17 mouse cellular contexts compared by ENCODE assay signal in the genomic region with DNA sequence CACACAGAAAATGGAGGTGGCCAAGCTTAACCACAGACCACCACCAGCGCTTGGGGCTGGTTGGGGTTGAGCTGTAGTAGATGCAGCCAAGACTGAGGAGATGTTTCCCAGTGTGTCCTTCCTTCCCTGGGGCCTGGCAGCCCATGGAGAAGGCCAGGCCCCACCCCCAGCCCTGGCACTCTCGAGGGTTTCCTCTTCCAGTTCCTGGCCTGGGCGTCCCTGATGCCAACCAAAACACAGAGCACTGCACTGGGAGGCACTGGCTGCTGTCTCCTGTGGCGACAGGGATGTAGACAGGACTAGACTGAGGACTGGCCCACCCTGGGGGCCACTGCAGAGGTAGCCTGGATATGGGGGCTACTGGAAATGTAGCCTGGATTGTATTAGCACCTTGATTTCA. TPM values are rescaled to one million over a fixed set of nuclear protein-coding genes. Genes with fewer than 3 reads are reported as not detected.
DNase-seq lines count a peak whose midpoint lies in the region; ATAC-seq lines count a peak whose summit lies in the region.
"Had no signal": no experiment of that assay in that cellular context is flagged by ENCODE, and none has a peak within 500 bp of the region (broad histone marks: within the 10 kb centered on the region; RNA-seq: fewer than 3 reads in every experiment).

No protein-coding gene starts in this region.

- peak; percentile 67 for ATAC-seq in heart, embryonic 14.5 days (ENCODE audit: insufficient number of reproducible peaks, insufficient read depth, low FRiP score, low read depth)
- ATAC-seq in liver, embryonic 11.5 days (replicated peaks; ENCODE audit: low FRiP score) = no peak
- ATAC-seq: activated CD4-positive, CD25-positive, alpha-beta regulatory T cell, adult 4 months; forebrain, embryonic 14.5 days had no signal

- H3K9ac ChIP-seq in heart, embryonic 14.5 days (ENCODE audit: low read length) = no peak overlapping the region
- H3K9ac ChIP-seq in liver, embryonic 11.5 days (ENCODE audit: low read depth, low read length) = no peak overlapping the region
- H3K9ac ChIP-seq: embryonic facial prominence, embryonic 12.5 days; limb, embryonic 12.5 days had no signal

- no peaks in the 10 kb centered on the region for H3K9me3 ChIP-seq in heart, embryonic 14.5 days (ENCODE audit: control insufficient read depth, low read length)
- H3K9me3 ChIP-seq in liver, embryonic 11.5 days (ENCODE audit: control insufficient read depth, low read length) = no peaks in the 10 kb centered on the region
- H3K9me3 ChIP-seq: embryonic facial prominence, embryonic 12.5 days; limb, embryonic 12.5 days had no signal

- H3K4me2 ChIP-seq in heart, embryonic 14.5 days (ENCODE audit: low read length) = no peak overlapping the region
- H3K4me2 ChIP-seq in liver, embryonic 11.5 days = no peak overlapping the region
- H3K4me2 ChIP-seq: embryonic facial prominence, embryonic 12.5 days; limb, embryonic 12.5 days had no signal

- intact Hi-C loops in heart, postnatal 36 days (cut with DNase I) = no loop called here

- 55% methylated on average over 4 of the region's 4 CpGs for WGBS in heart, embryonic 14.5 days
- 59% methylated on average over 4 of the region's 4 CpGs for WGBS in liver, embryonic 11.5 days

- peaks cover 30% of the 10 kb centered on the region for H3K36me3 ChIP-seq in heart, embryonic 14.5 days (ENCODE audit: control insufficient read depth, insufficient read depth, low read length)
- no peaks in the 10 kb centered on the region for H3K36me3 ChIP-seq in liver, embryonic 11.5 days (ENCODE audit: control insufficient read depth, insufficient read depth, low read length)
- H3K36me3 ChIP-seq: limb, embryonic 12.5 days had no signal

- H3K4me3 ChIP-seq in heart, embryonic 14.5 days (ENCODE audit: control insufficient read depth in 1 of 2, insufficient read depth in 1 of 2, low read depth in 1 of 2, low read length in 2 of 2) = no peak overlapping the region
- H3K4me3 ChIP-seq in liver, embryonic 11.5 days (ENCODE audit: low read depth, low read length) = no peak overlapping the region
- H3K4me3 ChIP-seq: embryonic facial prominence, embryonic 12.5 days; limb, embryonic 12.5 days; myocyte had no signal

- peak; percentile 35 for DNase-seq in adrenal gland, adult 2 months
- DNase-seq in adrenal gland, adult 8-10 months = no peak
- DNase-seq in heart, postnatal 36 days = no peak
- DNase-seq in gastrocnemius, adult 8-10 months (ENCODE audit: low spot score in 2 of 2) = peak; percentile 24 to 45
- DNase-seq in lung, postnatal 10 days = peak; percentile 54
- no peak for DNase-seq in liver, embryonic 11.5 days (ENCODE audit: low spot score)
- no peak for DNase-seq in right cerebral cortex, postnatal 14 days
- DNase-seq: cerebellum, adult 11-12 months; kidney, adult 9 months had no signal

- peaks cover 6 to 21% of the 10 kb centered on the region in 2 experiments; a peak in 3 of 4 replicates for H3K4me1 ChIP-seq in heart, embryonic 14.5 days (ENCODE audit: control insufficient read depth in 2 of 2, insufficient read depth in 2 of 2, low read length in 2 of 2)
- H3K4me1 ChIP-seq in liver, embryonic 11.5 days (replicated peaks; ENCODE audit: control insufficient read depth, insufficient read depth, low read length) = peaks cover 7% of the 10 kb centered on the region
- H3K4me1 ChIP-seq: embryonic facial prominence, embryonic 12.5 days had no signal

- no peak overlapping the region for H3K27ac ChIP-seq in heart, embryonic 14.5 days (replicated peaks in 1 of 2; ENCODE audit: control insufficient read depth in 1 of 2, insufficient read depth in 1 of 2, low read depth in 2 of 2, low read length in 2 of 2)
- no peak overlapping the region for H3K27ac ChIP-seq in liver, embryonic 11.5 days (ENCODE audit: low read depth, low read length)
- H3K27ac ChIP-seq: embryonic facial prominence, embryonic 12.5 days; macrophage had no signal

- H3K27me3 ChIP-seq in heart, embryonic 14.5 days (ENCODE audit: control insufficient read depth, insufficient read depth, low read length) = no peaks in the 10 kb centered on the region
- no peaks in the 10 kb centered on the region for H3K27me3 ChIP-seq in liver, embryonic 11.5 days (replicated peaks; ENCODE audit: control insufficient read depth, insufficient read depth, low read length)
- H3K27me3 ChIP-seq: embryonic facial prominence, embryonic 12.5 days; limb, embryonic 12.5 days had no signal

RNA-seq across cellular contexts. Expression of gene Gdpd5, which starts 33.8 kb away (rescaled TPM):
- total RNA-seq in adrenal gland, adult 2 months (2021) = 10 to 100 TPM in 1 of 2 experiments, 1 to 10 TPM in 1; 7.2 to 12.9 TPM
- polyA plus RNA-seq in adrenal gland, adult 2 months (2012; rRNA removed) = 26.6 TPM in 2 replicates
- total RNA-seq in adrenal gland, adult 8-10 months (2022) = 10 to 100 TPM in 3 of 4 experiments, 1 to 10 TPM in 1; 9.2 to 16.4 (median 13.9) TPM
- polyA plus RNA-seq in heart, embryonic 14.5 days (2014; fragmentation: Nextera tagmentation; extraction: Ambion mirVana) = 24.9 and 25.5 TPM in 2 replicates
- total RNA-seq in heart, postnatal 36 days (2021) = 10 to 100 TPM; 22.6 to 23.2 TPM
- 1 to 10 TPM; 5.0 to 5.9 (median 5.1) TPM for total RNA-seq in gastrocnemius, adult 8-10 months (2022)
- 5.7 and 7.5 TPM in 2 replicates for polyA plus RNA-seq in liver, embryonic 11.5 days (2014; fragmentation: Nextera tagmentation; extraction: Ambion mirVana)

RNA-seq across cellular contexts. Expression of gene Klhl35, which starts 50.8 kb away (rescaled TPM):
- total RNA-seq in adrenal gland, adult 2 months (2021) = under 1 TPM in 1 of 2 experiments, not detected in 1; 0.59 TPM
- 1.3 TPM in 2 replicates for polyA plus RNA-seq in adrenal gland, adult 2 months (2012; rRNA removed)
- 1 to 10 TPM in 1 of 4 experiments, under 1 TPM in 3; 0.38 to 1.2 (median 0.75) TPM for total RNA-seq in adrenal gland, adult 8-10 months (2022)
- polyA plus RNA-seq in heart, embryonic 14.5 days (2014; fragmentation: Nextera tagmentation; extraction: Ambion mirVana) = 0.86 and 1.1 TPM in 2 replicates
- not detected for total RNA-seq in heart, postnatal 36 days (2021)
- not detected for total RNA-seq in gastrocnemius, adult 8-10 months (2022)
- 0.23 and 0.32 TPM in 2 replicates for polyA plus RNA-seq in liver, embryonic 11.5 days (2014; fragmentation: Nextera tagmentation; extraction: Ambion mirVana)
- total RNA-seq: hematopoietic stem cell, adult 5-6 weeks had no signal
- polyA plus RNA-seq: activated CD4-positive, CD25-positive, alpha-beta regulatory T cell, adult 4 months; macrophage; myocyte had no signal

Comparison
In these comparisons a context has a peak if more than half of its experiments do, and no peak if none do; other contexts are left out.
1. DNase-seq: peak in adrenal gland, adult 2 months (single experiment), gastrocnemius, adult 8-10 months (2 of 2) and lung, postnatal 10 days (single experiment); none in adrenal gland, adult 8-10 months (single experiment), heart, postnatal 36 days (0 of 2), liver, embryonic 11.5 days (single experiment) and right cerebral cortex, postnatal 14 days (single experiment).